Mouse (Mus musculus): ENCODE data around the gene AI182371.

GRCm38 (mm10) chr2:35048851-35049250 lies 52.5 kb downstream of the AI182371 start:
- TF ChIP-seq POLR2A (IDR thresholded peaks at IDR 0.05; ENCODE audit: extremely low read depth, insufficient read depth, low read length) (no peak), CTCF (IDR thresholded peaks at IDR 0.05; ENCODE audit: low read depth, low read length) (peak; percentile 70)
